Mouse (Mus musculus): ENCODE measurements around the gene Dlk1.
"Not testable (repeated sequence)": the region's sequence is repeated elsewhere in the genome, so short reads cannot be mapped to it uniquely, and the experiment has no call there.

GRCm38 (mm10) chr12:109467417-109467816 lies 14.8 kb downstream of the Dlk1 start:
- TF ChIP-seq CTCF (conservative IDR thresholded peaks at IDR 0.05; ENCODE audit: low read length); POU5F1 (IDR thresholded peaks at IDR 0.05; ENCODE audit: borderline replicate concordance, low read length): not testable (repeated sequence)
